Mouse (Mus musculus) cerebellum, adult (tissue): ENCODE data around the gene Rnf26.

ENCODE experiments used
- ATAC-seq: cut with Nextera tagmentation; 2 replicates; pipeline ENCODE4 v1.9.2; 2017; ENCODE audit warnings: mild to moderate bottlenecking, moderate library complexity, mixed read lengths; ENCODE audit not compliant: insufficient number of reproducible peaks, low FRiP score, low TSS enrichment

The Rnf26 gene

GRCm38 (mm10) chr9:44094737-44095136, 18.6 kb downstream of the Rnf26 start:
- ATAC-seq, result no peak

- ATAC-seq, result 0 out of 2 replicates have a peak, but pooled peaks have one; percentile 57
These were observed 19.5 kb downstream of the Rnf26 start for GRCm38 (mm10) chr9:44093612-44094503.

- no peak for ATAC-seq
These were observed 24.3 kb downstream of the Rnf26 start for GRCm38 (mm10) chr9:44088877-44089608.

GRCm38 (mm10) chr9:44087761-44088455, 25.4 kb downstream of the Rnf26 start:
- peak; percentile 19 for ATAC-seq

GRCm38 (mm10) chr9:44086960-44087359, 26.4 kb downstream of the Rnf26 start:
- no peak for ATAC-seq

GRCm38 (mm10) chr9:44085741-44086665, 27.3 kb downstream of the Rnf26 start:
- peak; percentile 33; the same call in 1 of the 2 replicates for ATAC-seq

GRCm38 (mm10) chr9:44085276-44085675, 28.0 kb downstream of the Rnf26 start:
- ATAC-seq, result no peak

GRCm38 (mm10) chr9:44084659-44085229, 28.6 kb downstream of the Rnf26 start:
- peak; percentile 41; the same call in 1 of the 2 replicates for ATAC-seq

GRCm38 (mm10) chr9:44084236-44084635, 29.1 kb downstream of the Rnf26 start:
- no peak for ATAC-seq

GRCm38 (mm10) chr9:44083392-44084121, 29.8 kb downstream of the Rnf26 start:
- no peak for ATAC-seq

- ATAC-seq, result no peak
These were observed 31.1 kb downstream of the Rnf26 start for GRCm38 (mm10) chr9:44082266-44082665.

- ATAC-seq, result no peak
These were observed 31.7 kb downstream of the Rnf26 start for GRCm38 (mm10) chr9:44081581-44081980.

- ATAC-seq, result no peak
These were observed 32.4 kb downstream of the Rnf26 start for GRCm38 (mm10) chr9:44080953-44081352.

- no peak for ATAC-seq
These were observed 33.1 kb downstream of the Rnf26 start for GRCm38 (mm10) chr9:44079997-44080780.

- peak; percentile 86 for ATAC-seq
These were observed 34.2 kb downstream of the Rnf26 start for GRCm38 (mm10) chr9:44078955-44079756.

- ATAC-seq, result no peak
These were observed 35.0 kb downstream of the Rnf26 start for GRCm38 (mm10) chr9:44078136-44078797.
